Mouse (Mus musculus) midbrain, postnatal 0 days (tissue): ENCODE data around the gene Tmem40. TPM values are rescaled to one million over a fixed set of nuclear protein-coding genes. Genes with fewer than 3 reads are reported as not detected.

Experiments used
- ATAC-seq: fragments of 200-750 bp; cut with Nextera tagmentation; 2 replicates; pipeline ENCODE4 v1.8.0; 2017; ENCODE audit warnings: moderate number of reproducible peaks, mild to moderate bottlenecking, moderate TSS enrichment, moderate library complexity; ENCODE audit not compliant: low FRiP score
- DNase-seq: peaks from one replicate; pipeline ENCODE4 v3.0.0-alpha.2; 2015; ENCODE audit warnings: low spot score
- H3K27ac ChIP-seq: fragments of 300-500 bp; sonication (generic); 2 replicates; pipeline ENCODE4 v1.5.1; 2014; ENCODE audit warnings: low read depth, mild to moderate bottlenecking, low read length, mixed read lengths
- H3K27me3 ChIP-seq: fragments of 300-500 bp; sonication (generic); 2 replicates; pipeline ENCODE4 v1.6.1; 2014; ENCODE audit warnings: low read length, control low read depth, mixed read lengths; ENCODE audit not compliant: insufficient read depth
- H3K36me3 ChIP-seq: fragments of 300-500 bp; sonication (generic); 2 replicates; pipeline ENCODE4 v1.6.1; 2014; ENCODE audit warnings: low read length, control low read depth, mixed read lengths; ENCODE audit not compliant: insufficient read depth
- H3K4me1 ChIP-seq: fragments of 300-500 bp; sonication (generic); 2 replicates; pipeline ENCODE4 v1.6.1; 2014; ENCODE audit warnings: mild to moderate bottlenecking, control low read depth, antibody characterized with exemption, low read length, mixed read lengths; ENCODE audit not compliant: insufficient read depth
- H3K4me2 ChIP-seq: fragments of 300-500 bp; sonication (generic); 2 replicates; pipeline ENCODE4 v1.6.1; 2014; ENCODE audit warnings: low read depth, mild to moderate bottlenecking, low read length, mixed read lengths; ENCODE audit not compliant: poor library complexity, severe bottlenecking
- H3K4me3 ChIP-seq: fragments of 300-500 bp; sonication (generic); 2 replicates; pipeline ENCODE4 v1.5.1; 2014; ENCODE audit warnings: low read depth, mild to moderate bottlenecking, low read length, moderate library complexity
- H3K9ac ChIP-seq: fragments of 300-500 bp; sonication (generic); replicated peaks from 2 replicates; pipeline ENCODE4 v1.6.1; 2014; ENCODE audit warnings: mild to moderate bottlenecking, low read length, moderate library complexity, mixed read lengths; ENCODE audit not compliant: poor library complexity, severe bottlenecking
- H3K9me3 ChIP-seq: fragments of 300-500 bp; sonication (generic); 2 replicates; pipeline ENCODE4 v1.6.1; 2016; ENCODE audit warnings: low read length, control low read depth
- CTCF ChIP-seq: IDR thresholded peaks from 2 replicates; pipeline ENCODE4 v1.5.1; 2016; ENCODE audit warnings: antibody characterized with exemption, mild to moderate bottlenecking
- WGBS: fragments of 180-500 bp; shearing (Covaris S2); extraction: QIAGEN DNeasy Blood & Tissue Kit; methylation state at CpG from one replicate; pipeline ENCODE4 v1.1.7; 2014; 5-methylcytosine and 5-hydroxymethylcytosine counted together
- polyA plus RNA-seq: library from polyadenylated mRNA; unstranded; fragments of >200 nt; fragmentation: Nextera tagmentation; extraction: Ambion mirVana; gene quantifications from 2 replicates; pipeline ENCODE4 v1.2.1, GENCODE M21; 2015
- total RNA-seq: library from RNA; depleted of rRNA; stranded (reverse); fragments of >200 nt; gene quantifications from 2 replicates; pipeline ENCODE4 v1.2.3, GENCODE M21; 2014

Gene Tmem40
- total and polyA plus RNA-seq, 2 experiments from 2014 or later, result 0.99 to 1.5 TPM

- no peak overlapping the region for H3K9ac ChIP-seq
- no peak overlapping the region for H3K4me2 ChIP-seq
- no peak for TF ChIP-seq CTCF
- 50% methylated on average over 2 of the region's 2 CpGs for WGBS
- no peaks in the 10 kb centered on the region for H3K36me3 ChIP-seq
- ATAC-seq (no peak), DNase-seq (no peak)
- no peaks in the 10 kb centered on the region for H3K9me3 ChIP-seq
- H3K4me1 ChIP-seq, result no peaks in the 10 kb centered on the region
- H3K27me3 ChIP-seq, result no peaks in the 10 kb centered on the region
- H3K27ac ChIP-seq, result no peak overlapping the region
- H3K4me3 ChIP-seq, result no peak overlapping the region
Measured at GRCm38 (mm10) chr6:115727570-115727969, 34.6 kb downstream of the Tmem40 start.

GRCm38 (mm10) chr6:115727108-115727507 is 35.1 kb downstream of the Tmem40 start:
- 83% methylated on average over 1 of the region's 1 CpGs for WGBS
- DNase-seq (no peak), ATAC-seq (no peak)
- no peaks in the 10 kb centered on the region for H3K4me1 ChIP-seq
- no peaks in the 10 kb centered on the region for H3K27me3 ChIP-seq
- H3K36me3 ChIP-seq, result no peaks in the 10 kb centered on the region
- no peak overlapping the region for H3K9ac ChIP-seq
- no peaks in the 10 kb centered on the region for H3K9me3 ChIP-seq
- H3K4me2 ChIP-seq, result no peak overlapping the region
- peak; percentile 66 for TF ChIP-seq CTCF
- H3K27ac ChIP-seq, result no peak overlapping the region
- H3K4me3 ChIP-seq, result no peak overlapping the region

- no peak overlapping the region for H3K27ac ChIP-seq
- no peaks in the 10 kb centered on the region for H3K4me1 ChIP-seq
- H3K9me3 ChIP-seq, result no peaks in the 10 kb centered on the region
- no peak for ATAC-seq
- H3K36me3 ChIP-seq, result no peaks in the 10 kb centered on the region
- TF ChIP-seq CTCF, result no peak
- no peak overlapping the region for H3K4me3 ChIP-seq
- DNase-seq, result no peak
- H3K27me3 ChIP-seq, result no peaks in the 10 kb centered on the region
- WGBS, result 82% methylated on average over 5 of the region's 5 CpGs
- H3K4me2 ChIP-seq, result no peak overlapping the region
- no peak overlapping the region for H3K9ac ChIP-seq
Measured at GRCm38 (mm10) chr6:115722246-115722645, 40.0 kb downstream of the Tmem40 start.

GRCm38 (mm10) chr6:115717715-115718558 is 44.3 kb downstream of the Tmem40 start:
- Histone ChIP-seq H3K27ac (no peak overlapping the region), H3K9ac (no peak overlapping the region), H3K4me3 (peak overlapping the region; percentile 12), H3K9me3 (no peaks in the 10 kb centered on the region), H3K27me3 (no peaks in the 10 kb centered on the region), H3K4me2 (peak overlapping the region; percentile 42), H3K4me1 (no peaks in the 10 kb centered on the region), H3K36me3 (no peaks in the 10 kb centered on the region)
- peak; percentile 56 for TF ChIP-seq CTCF
- peak; percentile 80 for ATAC-seq
- peak; percentile 72 for DNase-seq
- 1% methylated on average over 15 of the region's 15 CpGs for WGBS

- H3K36me3 ChIP-seq, result no peaks in the 10 kb centered on the region
- no peaks in the 10 kb centered on the region for H3K9me3 ChIP-seq
- no peak for TF ChIP-seq CTCF
- 14% methylated on average over 8 of the region's 8 CpGs for WGBS
- DNase-seq, result no peak
- ATAC-seq, result no peak; the same call in 1 of the 2 replicates
- H3K27me3 ChIP-seq, result no peaks in the 10 kb centered on the region
- no peak overlapping the region for H3K27ac ChIP-seq
- peak overlapping the region; percentile 2; the same call in 1 of the 2 replicates for H3K4me3 ChIP-seq
- no peaks in the 10 kb centered on the region for H3K4me1 ChIP-seq
- peak overlapping the region; percentile 42 for H3K4me2 ChIP-seq
- 0 out of 2 replicates have a peak overlapping the region, but pooled peaks have one; percentile 19 for H3K9ac ChIP-seq
Measured at GRCm38 (mm10) chr6:115717101-115717652, 45.0 kb downstream of the Tmem40 start.

GRCm38 (mm10) chr6:115711261-115711660 is 50.9 kb downstream of the Tmem40 start:
- no peak overlapping the region for H3K9ac ChIP-seq
- WGBS, result 84% methylated on average over 2 of the region's 3 CpGs
- no peak overlapping the region for H3K4me2 ChIP-seq
- H3K36me3 ChIP-seq, result no peaks in the 10 kb centered on the region
- no peaks in the 10 kb centered on the region for H3K27me3 ChIP-seq
- TF ChIP-seq CTCF, result no peak
- ATAC-seq (no peak), DNase-seq (no peak)
- H3K27ac ChIP-seq, result no peak overlapping the region
- H3K4me1 ChIP-seq, result no peaks in the 10 kb centered on the region
- no peak overlapping the region for H3K4me3 ChIP-seq
- H3K9me3 ChIP-seq, result no peaks in the 10 kb centered on the region
